Mouse (Mus musculus): Measurements from ENCODE around the gene 5830473C10Rik. TPM values are rescaled to one million over a fixed set of nuclear protein-coding genes. Genes with fewer than 3 reads are reported as not detected.

The 5830473C10Rik gene
- polyA plus RNA-seq (2017; shearing (Covaris generic)) = not detected

GRCm38 (mm10) chr5:90560743-90561142, at the start of gene 5830473C10Rik:
Gene 5830473C10Rik, plus strand, starts transcription at chr5:90561107.

GRCm38 (mm10) chr5:90518356-90519100, 42.4 kb upstream of the 5830473C10Rik start, which contains the start of gene Afm:
Gene Afm, plus strand, starts transcription at chr5:90518932.

GRCm38 (mm10) chr5:90640286-90641217, 79.6 kb downstream of the 5830473C10Rik start, which contains the start of gene Rassf6:
Gene Rassf6, minus strand, starts transcription at chr5:90640657.

Other genes starting within 250 kb of the 5830473C10Rik start
- 27.7 TPM for gene Ankrd17, start 194.5 kb upstream of the 5830473C10Rik start, polyA plus RNA-seq (2017; shearing (Covaris generic))
- 0.71 TPM for gene Gm9958, start 193.9 kb upstream of the 5830473C10Rik start, polyA plus RNA-seq (2017; shearing (Covaris generic))
- gene Alb, start 100.2 kb upstream of the 5830473C10Rik start, polyA plus RNA-seq (2017; shearing (Covaris generic)) = not detected
- 4.1 TPM for gene Afp, start 70.4 kb upstream of the 5830473C10Rik start, polyA plus RNA-seq (2017; shearing (Covaris generic))
- gene Afm, start 42.2 kb upstream of the 5830473C10Rik start, polyA plus RNA-seq (2017; shearing (Covaris generic)) = not detected
- gene Rassf6, start 79.5 kb downstream of the 5830473C10Rik start, polyA plus RNA-seq (2017; shearing (Covaris generic)) = 1.6 TPM
- not detected for gene Cxcl5, start 198.3 kb downstream of the 5830473C10Rik start, polyA plus RNA-seq (2017; shearing (Covaris generic))
- gene Ppbp, start 207.4 kb downstream of the 5830473C10Rik start, polyA plus RNA-seq (2017; shearing (Covaris generic)) = not detected
- gene Pf4, start 211.3 kb downstream of the 5830473C10Rik start, polyA plus RNA-seq (2017; shearing (Covaris generic)) = not detected
- gene Cxcl3, start 225.0 kb downstream of the 5830473C10Rik start, polyA plus RNA-seq (2017; shearing (Covaris generic)) = 0.88 TPM
- gene Cxcl15, start 233.4 kb downstream of the 5830473C10Rik start, polyA plus RNA-seq (2017; shearing (Covaris generic)) = not detected

Measured in activated CD4-positive, CD25-positive, alpha-beta regulatory T cell, adult 9 weeks (primary cell).